Mouse (Mus musculus): ENCODE results near the gene Arf1. TPM values are rescaled to one million over a fixed set of nuclear protein-coding genes. Genes with fewer than 3 reads are reported as not detected.

Gene Arf1
- total and polyA plus RNA-seq, 3 experiments: 498 to 733 (median 509) TPM

GRCm38 (mm10) chr11:59226251-59226650, 1.8 kb downstream of the Arf1 start (continued):
- TF ChIP-seq USF1 (IDR thresholded peaks at IDR 0.05; ENCODE audit: low read depth, low read length) (no peak), ETS1 (conservative IDR thresholded peaks at IDR 0.05; ENCODE audit: low read depth, low read length) (peak; percentile 98), ZNF384 (IDR thresholded peaks at IDR 0.05; ENCODE audit: low read depth, low read length) (peak; percentile 27; the same call in 1 of the 2 replicates), ZMIZ1 (IDR thresholded peaks at IDR 0.05; ENCODE audit: low read depth, low read length) (no peak), NRF1 (IDR thresholded peaks at IDR 0.05; ENCODE audit: low read depth, low read length) (no peak), EP300 (IDR thresholded peaks at IDR 0.05; ENCODE audit: low read length) (peak; percentile 93), ZKSCAN1 (IDR thresholded peaks at IDR 0.05; ENCODE audit: borderline replicate concordance, low read depth, low read length) (no peak), RAD21 (IDR thresholded peaks at IDR 0.05; ENCODE audit: low read depth, low read length) (no peak), JUND (conservative IDR thresholded peaks at IDR 0.05; ENCODE audit: low read depth, low read length) (peak; percentile 91), GABPA (IDR thresholded peaks at IDR 0.05; ENCODE audit: insufficient replicate concordance, low read depth, low read length) (no peak), ZC3H11A (IDR thresholded peaks at IDR 0.05; ENCODE audit: low read depth, low read length) (no peak), USF2 (conservative IDR thresholded peaks at IDR 0.05; ENCODE audit: low read depth, low read length) (no peak), UBTF (IDR thresholded peaks at IDR 0.05; ENCODE audit: low read depth, low read length) (no peak)

- TF ChIP-seq SMC3 (IDR thresholded peaks at IDR 0.05; ENCODE audit: low read depth, low read length): no peak
- TF ChIP-seq ZC3H11A (IDR thresholded peaks at IDR 0.05; ENCODE audit: low read depth, low read length): no peak
- TF ChIP-seq SIN3A (IDR thresholded peaks at IDR 0.05; ENCODE audit: low read length): no peak
- TF ChIP-seq GABPA (IDR thresholded peaks at IDR 0.05; ENCODE audit: insufficient replicate concordance, low read depth, low read length): no peak
- TF ChIP-seq MAX (IDR thresholded peaks at IDR 0.05; ENCODE audit: low read length): no peak
- TF ChIP-seq MYC (IDR thresholded peaks at IDR 0.05; ENCODE audit: low read depth, low read length): no peak
- TF ChIP-seq PAX5 (IDR thresholded peaks at IDR 0.05; ENCODE audit: low read length): no peak
- TF ChIP-seq ZNF384 (IDR thresholded peaks at IDR 0.05; ENCODE audit: low read depth, low read length): no peak
- TF ChIP-seq TCF12 (IDR thresholded peaks at IDR 0.05; ENCODE audit: low read depth, low read length): no peak
- Histone ChIP-seq H3K9ac (ENCODE audit: insufficient read depth, low read depth) (peak overlapping the region; percentile 99), H3K79me2 (replicated peaks; ENCODE audit: control insufficient read depth, extremely low read depth, insufficient read depth, poor library complexity, severe bottlenecking) (peaks cover 77% of the 10 kb centered on the region), H3K4me3 (replicated peaks in 1 of 3; ENCODE audit: low read depth in 2 of 3, low read length in 2 of 3, poor library complexity in 1 of 3) (no peak overlapping the region), H3K27me3 (replicated peaks) (no peaks in the 10 kb centered on the region), H3K4me2 (ENCODE audit: insufficient read depth, low read depth, poor library complexity, severe bottlenecking) (peak overlapping the region; percentile 80), H3K36me3 (replicated peaks in 1 of 2; ENCODE audit: control insufficient read depth in 1 of 2, insufficient read depth in 1 of 2, low read length in 1 of 2) (peaks cover 12 to 51% of the 10 kb centered on the region in 2 experiments), H3K9me3 (replicated peaks; ENCODE audit: low read length) (no peaks in the 10 kb centered on the region), H3K4me1 (ENCODE audit: control insufficient read depth in 1 of 2, insufficient read depth in 2 of 2) (peaks cover 28 to 77% of the 10 kb centered on the region in 2 experiments), H3K27ac (ENCODE audit: insufficient read depth, low read depth) (no peak overlapping the region)
- DNase-seq (ENCODE audit: extremely low read depth): no peak
- in situ Hi-C loops (cut with MboI; ENCODE audit: low pct_ligation_motif_present, low pct_unique_long_range_greater_than_20kb, low sequenced_read_pairs) (no loop called here), dilution Hi-C loops (cut with MboI; ENCODE audit: extremely low pct_ligation_motif_present, extremely low pct_unique_long_range_greater_than_20kb, low sequenced_read_pairs) (no loop called here)
Measured at GRCm38 (mm10) chr11:59225167-59225566, 2.9 kb downstream of the Arf1 start.
